Mouse (Mus musculus) cortical plate, adult 2 months (tissue): ENCODE measurements around the gene Slc18a2. TPM values are rescaled to one million over a fixed set of nuclear protein-coding genes. Genes with fewer than 3 reads are reported as not detected.

ENCODE experiments used
- H3K27ac ChIP-seq: fragments of 200-500 bp; 2 replicates; pipeline ENCODE4 v1.5.1; 2012; ENCODE audit warnings: low read length, control low read depth, inconsistent platforms; ENCODE audit not compliant: insufficient read depth
- H3K4me1 ChIP-seq: fragments of 200-500 bp; 2 replicates; pipeline ENCODE4 v1.6.1; 2011; ENCODE audit warnings: low read length; ENCODE audit not compliant: control insufficient read depth, insufficient read depth
- H3K4me3 ChIP-seq: fragments of 200-500 bp; 2 replicates; pipeline ENCODE4 v1.5.1; 2011; ENCODE audit warnings: mild to moderate bottlenecking, low read length, control low read depth; ENCODE audit not compliant: insufficient read depth
- CTCF ChIP-seq: fragments of 200-500 bp; IDR thresholded peaks from 2 replicates; pipeline ENCODE4 v1.5.1; 2011; ENCODE audit warnings: mild to moderate bottlenecking, control low read depth, low read length; ENCODE audit not compliant: insufficient read depth; ENCODE audit errors: extremely low read depth
- POLR2A ChIP-seq: fragments of 200-500 bp; IDR thresholded peaks from 2 replicates; pipeline ENCODE4 v1.6.1; 2011; ENCODE audit warnings: mild to moderate bottlenecking, low read length, control low read depth; ENCODE audit not compliant: insufficient read depth; ENCODE audit errors: extremely low read depth
- polyA plus RNA-seq: library from polyadenylated mRNA; depleted of rRNA; stranded (reverse); fragments of >200 nt; gene quantifications from 2 replicates; pipeline ENCODE4 v1.2.3, GENCODE M21; 2012

Slc18a2 gene
- polyA plus RNA-seq, 1 experiment, result 0.08 TPM

DNA sequence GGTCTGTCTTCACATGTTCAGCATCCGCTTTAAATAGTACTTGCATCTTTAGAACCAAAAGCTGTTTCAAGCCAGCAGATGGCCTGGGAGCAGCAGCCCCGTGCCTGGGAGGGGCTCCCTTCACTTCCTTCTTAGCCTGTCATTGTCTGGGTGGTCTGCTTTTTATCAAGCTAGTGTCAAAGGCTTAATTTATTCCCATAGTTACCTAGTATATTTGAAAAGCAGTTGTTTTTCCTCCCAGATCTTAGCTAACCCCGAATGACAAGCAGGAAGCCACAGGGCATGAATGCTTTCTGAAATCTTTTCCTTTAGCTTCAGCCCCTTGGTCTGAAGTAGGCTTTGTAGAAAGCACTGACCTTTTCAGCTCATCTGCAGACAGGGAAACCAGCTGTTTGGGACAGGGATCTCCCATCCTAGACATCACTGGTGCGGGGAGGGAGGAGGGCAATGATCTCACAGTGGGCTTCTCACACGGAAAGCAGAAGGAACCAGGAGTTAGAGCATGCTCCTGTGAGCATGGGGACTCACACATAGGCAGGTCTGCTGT lies 6.8 kb downstream of the Slc18a2 start:
- no peak overlapping the region for H3K27ac ChIP-seq
- no peaks in the 10 kb centered on the region for H3K4me1 ChIP-seq
- TF ChIP-seq POLR2A, result no peak
- TF ChIP-seq CTCF, result no peak
- no peak overlapping the region for H3K4me3 ChIP-seq

- TF ChIP-seq POLR2A, result no peak
- no peak for TF ChIP-seq CTCF
- H3K4me1 ChIP-seq, result no peaks in the 10 kb centered on the region
- H3K4me3 ChIP-seq, result no peak overlapping the region
- H3K27ac ChIP-seq, result no peak overlapping the region
Measured at GRCm38 (mm10) chr19:59273190-59273589, 12.5 kb downstream of the Slc18a2 start.

DNA sequence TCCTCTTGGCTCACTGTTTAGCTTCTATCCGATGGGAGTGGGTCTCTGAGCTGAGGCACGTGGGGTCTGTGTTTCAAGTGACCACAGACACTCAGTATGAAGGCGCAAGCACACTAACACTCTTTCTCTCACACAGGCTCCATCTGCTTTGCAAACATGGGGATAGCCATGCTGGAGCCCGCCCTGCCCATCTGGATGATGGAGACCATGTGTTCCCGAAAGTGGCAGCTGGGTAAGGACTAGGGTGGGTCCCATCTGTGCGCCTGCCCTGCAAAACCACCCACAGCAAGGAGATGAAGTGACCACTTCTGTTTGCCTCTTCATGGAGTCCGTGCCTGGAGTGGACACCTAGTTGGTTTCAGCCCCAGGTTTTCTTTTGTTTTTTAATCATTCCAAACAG lies 15.7 kb downstream of the Slc18a2 start:
- H3K4me1 ChIP-seq, result no peaks in the 10 kb centered on the region
- no peak for TF ChIP-seq POLR2A
- no peak for TF ChIP-seq CTCF
- H3K4me3 ChIP-seq, result no peak overlapping the region

DNA sequence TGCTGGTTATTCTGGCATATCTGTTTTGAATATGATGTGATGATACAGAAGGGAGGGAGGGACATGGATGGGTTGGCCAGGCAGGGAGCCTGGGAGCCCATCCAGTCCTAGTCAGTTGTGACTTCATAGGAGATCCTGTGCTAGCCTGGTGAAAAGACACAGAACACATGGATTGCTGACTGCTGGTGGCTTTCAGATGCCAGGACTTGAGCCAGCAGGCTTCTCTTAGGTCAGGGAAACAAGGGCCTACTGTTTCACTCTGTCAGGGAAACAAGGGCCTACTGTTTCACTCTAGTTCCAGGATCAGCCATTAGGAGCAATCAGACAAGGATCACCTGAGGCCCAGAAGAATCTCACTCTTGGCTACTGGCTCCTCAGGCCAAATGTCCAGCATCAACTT lies 20.1 kb downstream of the Slc18a2 start:
- H3K27ac ChIP-seq, result no peak overlapping the region
- H3K4me1 ChIP-seq, result no peaks in the 10 kb centered on the region
- no peak for TF ChIP-seq POLR2A
- no peak for TF ChIP-seq CTCF
- H3K4me3 ChIP-seq, result no peak overlapping the region

More for the DNA sequence above, 15.7 kb downstream of the Slc18a2 start:
- H3K27ac ChIP-seq, result no peak overlapping the region

DNA sequence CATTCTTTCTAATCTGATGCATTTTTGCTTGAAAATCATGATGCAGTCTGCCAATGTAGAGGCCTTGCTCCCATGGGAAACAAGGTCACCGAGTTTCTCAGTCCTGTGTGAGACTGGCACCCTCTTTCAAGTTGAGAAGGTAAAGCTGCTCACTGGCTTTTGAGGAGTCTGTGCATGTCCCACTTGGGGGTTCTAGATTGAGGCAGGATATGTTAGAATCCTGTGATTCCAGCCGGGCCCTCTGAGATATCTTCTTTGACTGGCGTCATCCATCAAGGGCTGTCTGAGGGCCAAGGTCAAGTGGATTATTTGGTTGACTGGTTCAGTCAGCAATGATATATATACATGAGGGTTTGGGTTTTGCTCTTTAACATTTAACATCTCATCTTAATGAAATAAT lies 21.3 kb downstream of the Slc18a2 start:
- no peak for TF ChIP-seq CTCF
- no peak for TF ChIP-seq POLR2A
- no peak overlapping the region for H3K4me3 ChIP-seq
- H3K27ac ChIP-seq, result no peak overlapping the region
- H3K4me1 ChIP-seq, result no peaks in the 10 kb centered on the region

DNA sequence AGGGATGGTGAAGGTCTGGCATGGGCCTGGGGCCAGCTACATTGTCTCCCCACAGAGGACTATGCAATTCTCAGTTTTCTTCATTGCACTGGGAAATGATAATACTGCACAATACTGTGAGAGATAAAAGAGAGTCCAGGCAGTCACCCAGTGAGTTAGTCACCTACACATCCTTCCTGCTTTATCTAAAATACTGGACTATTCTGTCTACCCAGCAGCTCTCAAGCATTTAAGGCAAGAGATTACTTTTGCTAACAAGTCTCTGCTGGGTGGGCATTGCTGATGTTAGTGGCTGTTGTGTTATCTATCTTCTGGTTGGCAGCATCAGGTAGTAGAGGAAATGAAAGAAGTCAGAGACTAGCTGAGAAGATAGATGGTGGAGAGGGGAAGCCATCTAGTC lies 28.3 kb downstream of the Slc18a2 start:
- no peak overlapping the region for H3K4me3 ChIP-seq
- H3K4me1 ChIP-seq, result no peaks in the 10 kb centered on the region
- TF ChIP-seq CTCF (no peak), POLR2A (no peak)
- no peak overlapping the region for H3K27ac ChIP-seq

GRCm38 (mm10) chr19:59289811-59290210 lies 29.1 kb downstream of the Slc18a2 start:
- no peak overlapping the region for H3K27ac ChIP-seq
- no peaks in the 10 kb centered on the region for H3K4me1 ChIP-seq
- H3K4me3 ChIP-seq, result no peak overlapping the region
- TF ChIP-seq CTCF (no peak), POLR2A (no peak)

GRCm38 (mm10) chr19:59292183-59292839 lies 31.6 kb downstream of the Slc18a2 start:
- no peak for TF ChIP-seq POLR2A
- no peak for TF ChIP-seq CTCF
- H3K27ac ChIP-seq, result no peak overlapping the region
- H3K4me1 ChIP-seq, result no peaks in the 10 kb centered on the region; the same call in 1 of the 2 replicates
- no peak overlapping the region for H3K4me3 ChIP-seq

DNA sequence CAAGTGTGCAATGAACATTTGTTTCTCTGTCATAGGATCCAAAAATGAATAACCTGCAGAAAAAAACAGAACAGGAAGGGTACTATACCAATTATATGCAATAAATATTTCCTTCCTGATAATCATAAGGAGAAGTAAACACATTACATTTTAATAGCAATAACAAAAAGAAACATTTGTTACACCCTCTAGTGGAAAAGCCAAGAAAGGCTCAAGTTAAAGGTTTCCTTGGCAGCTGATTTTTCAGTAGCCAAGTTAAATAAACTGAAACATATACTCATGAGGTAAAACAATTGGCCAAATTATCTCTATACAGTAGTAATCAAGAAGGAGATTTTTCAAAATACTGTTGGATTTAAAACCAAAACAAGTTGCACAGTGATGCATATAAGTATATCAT lies 54.6 kb downstream of the Slc18a2 start:
- H3K4me1 ChIP-seq, result no peaks in the 10 kb centered on the region
- TF ChIP-seq POLR2A (no peak), CTCF (no peak)
- no peak overlapping the region for H3K4me3 ChIP-seq
- no peak overlapping the region for H3K27ac ChIP-seq

GRCm38 (mm10) chr19:59316571-59316970 lies 55.9 kb downstream of the Slc18a2 start:
- H3K4me3 ChIP-seq, result no peak overlapping the region
- TF ChIP-seq POLR2A, result no peak
- peak; percentile 61 for TF ChIP-seq CTCF
- no peak overlapping the region for H3K27ac ChIP-seq
- no peaks in the 10 kb centered on the region for H3K4me1 ChIP-seq

GRCm38 (mm10) chr19:59321990-59322389 lies 61.3 kb downstream of the Slc18a2 start, which contains the start of gene Rps12-ps3:
TSS of gene Rps12-ps3 (plus strand) at chr19:59322290.
- TF ChIP-seq POLR2A, result no peak
- no peak for TF ChIP-seq CTCF
- H3K4me1 ChIP-seq, result no peaks in the 10 kb centered on the region
- no peak within 1 kb of the TSS for H3K27ac ChIP-seq
- H3K4me3 ChIP-seq, result no peak within 1 kb of the TSS
